Mouse (Mus musculus) liver, embryonic 13.5 days (tissue): Measurements from ENCODE around the gene Gm17660. TPM values are rescaled to one million over a fixed set of nuclear protein-coding genes. Genes with fewer than 3 reads are reported as not detected.

Source experiments
- ATAC-seq: fragments of 200-750 bp; cut with Nextera tagmentation; 2 replicates; pipeline ENCODE4 v1.8.0; 2017; ENCODE audit warnings: low read depth, mild to moderate bottlenecking, moderate number of reproducible peaks, moderate library complexity
- DNase-seq: peaks from one replicate; pipeline ENCODE4 v3.0.0; 2022
- H3K27ac ChIP-seq: fragments of 300-500 bp; sonication (generic); 2 replicates; pipeline ENCODE4 v1.5.1; 2015; ENCODE audit warnings: moderate library complexity, mild to moderate bottlenecking, inconsistent platforms
- H3K27me3 ChIP-seq: fragments of 300-500 bp; sonication (generic); 2 replicates; pipeline ENCODE4 v1.6.1; 2015; ENCODE audit warnings: mild to moderate bottlenecking, inconsistent platforms
- H3K36me3 ChIP-seq: fragments of 300-500 bp; sonication (generic); 2 replicates; pipeline ENCODE4 v1.6.1; 2015; ENCODE audit warnings: mild to moderate bottlenecking, inconsistent platforms
- H3K4me1 ChIP-seq: fragments of 300-500 bp; sonication (generic); replicated peaks from 2 replicates; pipeline ENCODE4 v1.6.1; 2015; ENCODE audit warnings: inconsistent platforms
- H3K4me2 ChIP-seq: fragments of 300-500 bp; sonication (generic); 2 replicates; pipeline ENCODE4 v1.6.1; 2015; ENCODE audit warnings: inconsistent platforms, mild to moderate bottlenecking, moderate library complexity
- H3K4me3 ChIP-seq: fragments of 300-500 bp; sonication (generic); replicated peaks from 2 replicates; pipeline ENCODE4 v1.5.1; 2015; ENCODE audit warnings: mild to moderate bottlenecking, inconsistent platforms
- H3K9ac ChIP-seq: fragments of 300-500 bp; sonication (generic); 2 replicates; pipeline ENCODE4 v1.6.1; 2015; ENCODE audit warnings: mild to moderate bottlenecking, inconsistent platforms
- H3K9me3 ChIP-seq: fragments of 300-500 bp; sonication (generic); replicated peaks from 2 replicates; pipeline ENCODE4 v1.6.1; 2016; ENCODE audit warnings: inconsistent platforms
- WGBS: fragments of 180-500 bp; shearing (Covaris S2); methylation state at CpG from one replicate; pipeline ENCODE4 v1.1.7; 2015; ENCODE audit not compliant: insufficient replicate concordance; 5-methylcytosine and 5-hydroxymethylcytosine counted together
- polyA plus RNA-seq: library from polyadenylated mRNA; unstranded; fragments of >200 nt; fragmentation: Nextera tagmentation; extraction: Ambion mirVana; gene quantifications from 2 replicates; pipeline ENCODE4 v1.2.1, GENCODE M21; 2015

Gene Gm17660
- polyA plus RNA-seq, 1 experiment from 2014 or later: not detected

GRCm38 (mm10) chr5:104056295-104056694 lies 21.1 kb downstream of the Gm17660 start:
- peaks cover 69% of the 10 kb centered on the region for H3K36me3 ChIP-seq
- peaks cover 60% of the 10 kb centered on the region for H3K4me1 ChIP-seq

GRCm38 (mm10) chr5:104055816-104056215 lies 21.6 kb downstream of the Gm17660 start:
- peaks cover 69% of the 10 kb centered on the region for H3K36me3 ChIP-seq
- no peak overlapping the region for H3K4me3 ChIP-seq
- peak overlapping the region; percentile 85 for H3K27ac ChIP-seq
- DNase-seq (no peak), ATAC-seq (peak; percentile 19; the same call in 1 of the 2 replicates)
- WGBS: 41% methylated on average over 4 of the region's 4 CpGs
- peak overlapping the region; percentile 40 for H3K4me2 ChIP-seq
- no peaks in the 10 kb centered on the region for H3K9me3 ChIP-seq
- no peaks in the 10 kb centered on the region for H3K27me3 ChIP-seq
- H3K9ac ChIP-seq: 0 out of 2 replicates have a peak overlapping the region, but pooled peaks have one; percentile 34
- peaks cover 60% of the 10 kb centered on the region for H3K4me1 ChIP-seq

More at GRCm38 (mm10) chr5:104056295-104056694, 21.1 kb downstream of the Gm17660 start:
- Histone ChIP-seq H3K4me3 (no peak overlapping the region), H3K27me3 (no peaks in the 10 kb centered on the region), H3K9ac (no peak overlapping the region), H3K27ac (peak overlapping the region; percentile 73), H3K9me3 (no peaks in the 10 kb centered on the region), H3K4me2 (no peak overlapping the region)
- ATAC-seq: no peak
- no peak for DNase-seq
- WGBS: 78% methylated on average over 7 of the region's 7 CpGs

GRCm38 (mm10) chr5:104054938-104055337 lies 22.5 kb downstream of the Gm17660 start:
- no peaks in the 10 kb centered on the region for H3K27me3 ChIP-seq
- peak overlapping the region; percentile 34 for H3K9ac ChIP-seq
- peak overlapping the region; percentile 40 for H3K4me2 ChIP-seq
- H3K36me3 ChIP-seq: peaks cover 68% of the 10 kb centered on the region
- WGBS: 30% methylated on average over 4 of the region's 4 CpGs
- peak overlapping the region; percentile 85 for H3K27ac ChIP-seq
- peak; percentile 89 for ATAC-seq
- H3K4me1 ChIP-seq: peaks cover 62% of the 10 kb centered on the region
- DNase-seq: peak; percentile 63
- H3K9me3 ChIP-seq: no peaks in the 10 kb centered on the region
- no peak overlapping the region for H3K4me3 ChIP-seq

GRCm38 (mm10) chr5:104052956-104053355 lies 24.5 kb downstream of the Gm17660 start:
- no peak overlapping the region for H3K4me3 ChIP-seq
- H3K4me2 ChIP-seq: no peak overlapping the region
- peak; percentile 56 for ATAC-seq
- peak; percentile 63 for DNase-seq
- 53% methylated on average over 8 of the region's 8 CpGs for WGBS
- no peaks in the 10 kb centered on the region for H3K9me3 ChIP-seq
- no peak overlapping the region for H3K27ac ChIP-seq
- H3K4me1 ChIP-seq: peaks cover 73% of the 10 kb centered on the region
- no peak overlapping the region for H3K9ac ChIP-seq
- H3K27me3 ChIP-seq: no peaks in the 10 kb centered on the region
- H3K36me3 ChIP-seq: peaks cover 49% of the 10 kb centered on the region

GRCm38 (mm10) chr5:104048139-104048538 lies 29.3 kb downstream of the Gm17660 start:
- WGBS: 27% methylated on average over 4 of the region's 4 CpGs
- Histone ChIP-seq H3K27me3 (no peaks in the 10 kb centered on the region), H3K4me3 (peak overlapping the region; percentile 92), H3K9me3 (no peaks in the 10 kb centered on the region), H3K27ac (peak overlapping the region; percentile 96), H3K4me2 (peak overlapping the region; percentile 92), H3K9ac (peak overlapping the region; percentile 95), H3K4me1 (peaks cover 61% of the 10 kb centered on the region), H3K36me3 (peaks cover 30% of the 10 kb centered on the region)
- ATAC-seq (no peak), DNase-seq (no peak)

- Histone ChIP-seq H3K4me1 (peaks cover 60% of the 10 kb centered on the region), H3K9me3 (no peaks in the 10 kb centered on the region), H3K9ac (peak overlapping the region; percentile 95), H3K4me3 (peak overlapping the region; percentile 92), H3K27ac (peak overlapping the region; percentile 96), H3K36me3 (peaks cover 25% of the 10 kb centered on the region), H3K27me3 (no peaks in the 10 kb centered on the region), H3K4me2 (peak overlapping the region; percentile 92)
- DNase-seq (no peak), ATAC-seq (peak; percentile 13; the same call in 1 of the 2 replicates)
- 2% methylated on average over 19 of the region's 19 CpGs for WGBS
These were observed 30.0 kb downstream of the Gm17660 start for GRCm38 (mm10) chr5:104047200-104048105.

- Histone ChIP-seq H3K9ac (peak within 1 kb of the TSS; percentile 95), H3K27me3 (no peaks in the 10 kb centered on the region), H3K27ac (peak within 1 kb of the TSS; percentile 96), H3K4me1 (peaks cover 58% of the 10 kb centered on the region), H3K4me3 (peak within 1 kb of the TSS; percentile 92), H3K36me3 (peaks cover 16% of the 10 kb centered on the region), H3K4me2 (peak within 1 kb of the TSS; percentile 92), H3K9me3 (no peaks in the 10 kb centered on the region)
- WGBS: 4% methylated on average over 90 of the region's 90 CpGs
- DNase-seq (peak; percentile 96), ATAC-seq (peak; percentile 92)
These were observed 30.9 kb downstream of the Gm17660 start, which contains the start of gene Nudt9 for GRCm38 (mm10) chr5:104046256-104047199. Gene Nudt9 (plus strand): TSS chr5:104046306.

GRCm38 (mm10) chr5:104043704-104044103 lies 33.7 kb downstream of the Gm17660 start:
- Histone ChIP-seq H3K9me3 (no peaks in the 10 kb centered on the region), H3K4me2 (peak overlapping the region; percentile 33), H3K27me3 (no peaks in the 10 kb centered on the region), H3K9ac (peak overlapping the region; percentile 52), H3K36me3 (no peaks in the 10 kb centered on the region), H3K27ac (peak overlapping the region; percentile 58), H3K4me1 (peaks cover 55% of the 10 kb centered on the region), H3K4me3 (no peak overlapping the region)
- ATAC-seq: peak; percentile 27
- WGBS: 30% methylated on average over 2 of the region's 2 CpGs
- peak; percentile 49 for DNase-seq

- Histone ChIP-seq H3K27ac (peak overlapping the region; percentile 58), H3K9me3 (no peaks in the 10 kb centered on the region), H3K4me1 (peaks cover 48% of the 10 kb centered on the region), H3K36me3 (no peaks in the 10 kb centered on the region), H3K27me3 (no peaks in the 10 kb centered on the region), H3K9ac (no peak overlapping the region), H3K4me3 (no peak overlapping the region), H3K4me2 (no peak overlapping the region)
- ATAC-seq (no peak), DNase-seq (no peak)
- WGBS: 86% methylated on average over 2 of the region's 2 CpGs
These were observed 34.5 kb downstream of the Gm17660 start for GRCm38 (mm10) chr5:104042906-104043305.

GRCm38 (mm10) chr5:104039154-104039932 lies 38.1 kb downstream of the Gm17660 start:
- Histone ChIP-seq H3K4me2 (no peak overlapping the region), H3K4me3 (no peak overlapping the region), H3K9me3 (no peaks in the 10 kb centered on the region), H3K9ac (no peak overlapping the region), H3K27ac (no peak overlapping the region), H3K27me3 (no peaks in the 10 kb centered on the region), H3K4me1 (peaks cover 26% of the 10 kb centered on the region), H3K36me3 (no peaks in the 10 kb centered on the region)
- WGBS: 48% methylated on average over 6 of the region's 6 CpGs
- DNase-seq (no peak), ATAC-seq (peak; percentile 41)
